Mouse (Mus musculus) heart, embryonic 15.5 days (tissue): Measurements from ENCODE around the gene Gm9044. TPM values are rescaled to one million over a fixed set of nuclear protein-coding genes. Genes with fewer than 3 reads are reported as not detected.
"Not testable (repeated sequence)": the region's sequence is repeated elsewhere in the genome, so short reads cannot be mapped to it uniquely, and the experiment has no call there.

Experiments used
- ATAC-seq: fragments of 200-750 bp; cut with Nextera tagmentation; replicated peaks from 2 replicates; pipeline ENCODE4 v1.8.0; 2017; ENCODE audit warnings: low read depth, moderate TSS enrichment; ENCODE audit not compliant: insufficient number of reproducible peaks, insufficient read depth, low FRiP score
- H3K27ac ChIP-seq: fragments of 300-500 bp; sonication (generic); 2 replicates; pipeline ENCODE4 v1.5.1; 2015; ENCODE audit warnings: mild to moderate bottlenecking, inconsistent platforms
- H3K27me3 ChIP-seq: fragments of 300-500 bp; sonication (generic); 2 replicates; pipeline ENCODE4 v1.6.1; 2015; ENCODE audit warnings: inconsistent platforms
- H3K36me3 ChIP-seq: fragments of 300-500 bp; sonication (generic); 2 replicates; pipeline ENCODE4 v1.6.1; 2015; ENCODE audit warnings: mild to moderate bottlenecking, inconsistent platforms
- H3K4me1 ChIP-seq: fragments of 300-500 bp; sonication (generic); replicated peaks from 2 replicates; pipeline ENCODE4 v1.6.1; 2015; ENCODE audit warnings: inconsistent platforms
- H3K4me2 ChIP-seq: fragments of 300-500 bp; sonication (generic); 2 replicates; pipeline ENCODE4 v1.6.1; 2015; ENCODE audit warnings: inconsistent platforms, mild to moderate bottlenecking, moderate library complexity
- H3K4me3 ChIP-seq: fragments of 300-500 bp; sonication (generic); 2 replicates; pipeline ENCODE4 v1.5.1; 2015; ENCODE audit warnings: mild to moderate bottlenecking, inconsistent platforms
- H3K9ac ChIP-seq: fragments of 300-500 bp; sonication (generic); 2 replicates; pipeline ENCODE4 v1.6.1; 2015; ENCODE audit warnings: mild to moderate bottlenecking, inconsistent platforms
- H3K9me3 ChIP-seq: fragments of 300-500 bp; sonication (generic); replicated peaks from 2 replicates; pipeline ENCODE4 v1.6.1; 2016; ENCODE audit warnings: inconsistent platforms
- WGBS: fragments of 180-500 bp; shearing (Covaris S2); methylation state at CpG from one replicate; pipeline ENCODE4 v1.1.7; 2015; ENCODE audit warnings: mixed read lengths; 5-methylcytosine and 5-hydroxymethylcytosine counted together
- polyA plus RNA-seq: library from polyadenylated mRNA; unstranded; fragments of >200 nt; fragmentation: Nextera tagmentation; extraction: Ambion mirVana; gene quantifications from 2 replicates; pipeline ENCODE4 v1.2.1, GENCODE M21; 2015

Gm9044 gene
- polyA plus RNA-seq = not detected in 2 replicates

GRCm38 (mm10) chr10:118332308-118332707, at the start of gene Gm9044:
Gene Gm9044 (minus strand): TSS chr10:118332408.
- H3K4me1 ChIP-seq, H3K27ac ChIP-seq, H3K4me2 ChIP-seq, H3K36me3 ChIP-seq, ATAC-seq, H3K9ac ChIP-seq, H3K9me3 ChIP-seq, H3K4me3 ChIP-seq, H3K27me3 ChIP-seq: not testable (repeated sequence)
- no CpG with 5 or more reads among the region's 14 CpGs for WGBS

- peak; percentile 55; the same call in 1 of the 2 replicates for ATAC-seq
- H3K4me3 ChIP-seq = peak overlapping the region; percentile 30
These were observed 38.2 kb upstream of the Gm9044 start for GRCm38 (mm10) chr10:118370443-118370842.

GRCm38 (mm10) chr10:118369518-118369917, 37.3 kb upstream of the Gm9044 start:
- no peaks in the 10 kb centered on the region for H3K36me3 ChIP-seq
- no peak overlapping the region for H3K4me3 ChIP-seq
- H3K27ac ChIP-seq = no peak overlapping the region
- no peak for ATAC-seq
- WGBS = 88% methylated on average over 9 of the region's 9 CpGs
- no peaks in the 10 kb centered on the region for H3K9me3 ChIP-seq
- no peaks in the 10 kb centered on the region for H3K4me1 ChIP-seq
- H3K4me2 ChIP-seq = no peak overlapping the region
- no peak overlapping the region for H3K9ac ChIP-seq
- no peaks in the 10 kb centered on the region for H3K27me3 ChIP-seq

More at GRCm38 (mm10) chr10:118370443-118370842, 38.2 kb upstream of the Gm9044 start:
- H3K9me3 ChIP-seq = no peaks in the 10 kb centered on the region
- H3K36me3 ChIP-seq = no peaks in the 10 kb centered on the region
- 5% methylated on average over 10 of the region's 10 CpGs for WGBS
- H3K4me2 ChIP-seq = peak overlapping the region; percentile 52
- no peaks in the 10 kb centered on the region for H3K27me3 ChIP-seq
- H3K27ac ChIP-seq = no peak overlapping the region
- no peaks in the 10 kb centered on the region for H3K4me1 ChIP-seq
- no peak overlapping the region for H3K9ac ChIP-seq

GRCm38 (mm10) chr10:118354005-118354404, 21.8 kb upstream of the Gm9044 start, which contains the start of gene Gm9049:
Gene Gm9049 (minus strand): TSS chr10:118354105.
- H3K36me3 ChIP-seq, H3K27ac ChIP-seq, H3K9ac ChIP-seq, H3K4me3 ChIP-seq, H3K27me3 ChIP-seq, ATAC-seq, H3K9me3 ChIP-seq, H3K4me1 ChIP-seq, H3K4me2 ChIP-seq: not testable (repeated sequence)
- 80% methylated on average over 1 of the region's 11 CpGs for WGBS

- H3K4me3 ChIP-seq, H3K27ac ChIP-seq, ATAC-seq, H3K9me3 ChIP-seq, H3K36me3 ChIP-seq, H3K4me1 ChIP-seq, H3K27me3 ChIP-seq, H3K9ac ChIP-seq, H3K4me2 ChIP-seq: not testable (repeated sequence)
- 56% methylated on average over 1 of the region's 14 CpGs for WGBS
These were observed 16.4 kb upstream of the Gm9044 start, which contains the start of gene Gm9048 for GRCm38 (mm10) chr10:118348579-118348978. Gene Gm9048 (minus strand): TSS chr10:118348679.

GRCm38 (mm10) chr10:118343155-118343554, 10.9 kb upstream of the Gm9044 start, which contains the start of gene Gm9046:
Gene Gm9046 (minus strand): TSS chr10:118343255.
- not testable (repeated sequence) for ATAC-seq, H3K4me3 ChIP-seq, H3K4me2 ChIP-seq, H3K27me3 ChIP-seq, H3K9ac ChIP-seq, H3K27ac ChIP-seq, H3K9me3 ChIP-seq, H3K36me3 ChIP-seq, H3K4me1 ChIP-seq
- no CpG with 5 or more reads among the region's 14 CpGs for WGBS

GRCm38 (mm10) chr10:118337731-118338130, 5.5 kb upstream of the Gm9044 start, which contains the start of gene Gm9045:
Gene Gm9045 (minus strand): TSS chr10:118337831.
- H3K4me2 ChIP-seq, H3K9ac ChIP-seq, H3K9me3 ChIP-seq, H3K4me1 ChIP-seq, H3K36me3 ChIP-seq, H3K27ac ChIP-seq, ATAC-seq, H3K27me3 ChIP-seq, H3K4me3 ChIP-seq: not testable (repeated sequence)
- no CpG with 5 or more reads among the region's 14 CpGs for WGBS

- not testable (repeated sequence) for ATAC-seq, H3K9me3 ChIP-seq
- WGBS = no CpG with 5 or more reads among the region's 11 CpGs
These were observed 5.3 kb downstream of the Gm9044 start, which contains the start of gene Gm9040 for GRCm38 (mm10) chr10:118326869-118327268. Gene Gm9040 (minus strand): TSS chr10:118326969.

GRCm38 (mm10) chr10:118319024-118319423, 13.2 kb downstream of the Gm9044 start:
- H3K4me2 ChIP-seq = no peak overlapping the region
- H3K27ac ChIP-seq = no peak overlapping the region
- no peaks in the 10 kb centered on the region for H3K27me3 ChIP-seq
- no peak overlapping the region for H3K4me3 ChIP-seq
- no peaks in the 10 kb centered on the region for H3K9me3 ChIP-seq
- no peaks in the 10 kb centered on the region for H3K4me1 ChIP-seq
- no peak overlapping the region for H3K9ac ChIP-seq
- ATAC-seq = no peak
- 70% methylated on average over 8 of the region's 8 CpGs for WGBS
- no peaks in the 10 kb centered on the region for H3K36me3 ChIP-seq

More at GRCm38 (mm10) chr10:118326869-118327268, 5.3 kb downstream of the Gm9044 start, which contains the start of gene Gm9040:
- not testable (repeated sequence) for H3K4me2 ChIP-seq, H3K4me1 ChIP-seq, H3K4me3 ChIP-seq, H3K27ac ChIP-seq, H3K9ac ChIP-seq, H3K27me3 ChIP-seq, H3K36me3 ChIP-seq

- not testable (repeated sequence) for H3K27ac ChIP-seq, H3K4me1 ChIP-seq, ATAC-seq, H3K36me3 ChIP-seq, H3K4me2 ChIP-seq, H3K4me3 ChIP-seq, H3K9me3 ChIP-seq, H3K27me3 ChIP-seq, H3K9ac ChIP-seq
- WGBS = 49% methylated on average over 2 of the region's 2 CpGs
These were observed 30.1 kb downstream of the Gm9044 start for GRCm38 (mm10) chr10:118302133-118302532.

GRCm38 (mm10) chr10:118294938-118295337, 37.3 kb downstream of the Gm9044 start, which contains the start of gene Iltifb:
Gene Iltifb (minus strand): TSS chr10:118295038.
- Histone ChIP-seq H3K9ac (no peak within 1 kb of the TSS), H3K4me2 (no peak within 1 kb of the TSS), H3K4me3 (no peak within 1 kb of the TSS), H3K27ac (no peak within 1 kb of the TSS), H3K36me3 (no peaks in the 10 kb centered on the region), H3K4me1 (no peaks in the 10 kb centered on the region), H3K9me3 (no peaks in the 10 kb centered on the region), H3K27me3 (no peaks in the 10 kb centered on the region)
- WGBS = 82% methylated on average over 6 of the region's 6 CpGs
- ATAC-seq = no peak

GRCm38 (mm10) chr10:118283016-118283415, 49.2 kb downstream of the Gm9044 start:
- not testable (repeated sequence) for H3K4me2 ChIP-seq, ATAC-seq, H3K4me3 ChIP-seq, H3K36me3 ChIP-seq, H3K27me3 ChIP-seq, H3K4me1 ChIP-seq, H3K9ac ChIP-seq, H3K27ac ChIP-seq, H3K9me3 ChIP-seq
- 47% methylated on average over 4 of the region's 5 CpGs for WGBS
